Mouse (Mus musculus) midbrain, embryonic 10.5 days (tissue): ENCODE results near the gene 4933428G20Rik. TPM values are rescaled to one million over a fixed set of nuclear protein-coding genes. Genes with fewer than 3 reads are reported as not detected.
A peak's percentile ranks its signal among the peaks of the same experiment; 100 is the strongest.

ENCODE experiments used
- DNase-seq: peaks from one replicate; pipeline ENCODE4 v3.0.0-alpha.2; 2017; ENCODE audit warnings: low spot score
- H3K27ac ChIP-seq: fragments of 300-500 bp; sonication (generic); replicated peaks from 2 replicates; pipeline ENCODE4 v1.5.1; 2016; ENCODE audit warnings: mild to moderate bottlenecking
- H3K27me3 ChIP-seq: fragments of 300-500 bp; sonication (generic); 2 replicates; pipeline ENCODE4 v1.6.1; 2016; ENCODE audit warnings: low read depth, mild to moderate bottlenecking; ENCODE audit not compliant: poor library complexity, severe bottlenecking
- H3K36me3 ChIP-seq: fragments of 300-500 bp; sonication (generic); 2 replicates; pipeline ENCODE4 v1.6.1; 2016; ENCODE audit warnings: mild to moderate bottlenecking, moderate library complexity
- H3K4me1 ChIP-seq: fragments of 300-500 bp; sonication (generic); 2 replicates; pipeline ENCODE4 v1.6.1; 2016
- H3K4me3 ChIP-seq: fragments of 300-500 bp; sonication (generic); 2 replicates; pipeline ENCODE4 v1.5.1; 2016; ENCODE audit warnings: mild to moderate bottlenecking, moderate library complexity
- H3K9me3 ChIP-seq: fragments of 300-500 bp; sonication (generic); replicated peaks from 2 replicates; pipeline ENCODE4 v1.6.1; 2016; ENCODE audit warnings: mild to moderate bottlenecking
- WGBS: fragments of 180-500 bp; shearing (Covaris S2); methylation state at CpG from one replicate; pipeline ENCODE4 v1.1.7; 2016; 5-methylcytosine and 5-hydroxymethylcytosine counted together
- polyA plus RNA-seq: library from polyadenylated mRNA; unstranded; fragments of >200 nt; fragmentation: Nextera tagmentation; extraction: Ambion mirVana; gene quantifications from 2 replicates; pipeline ENCODE4 v1.2.1, GENCODE M21; 2016

4933428G20Rik gene
- polyA plus RNA-seq, 1 experiment from 2014 or later = 0.28 TPM

DNA sequence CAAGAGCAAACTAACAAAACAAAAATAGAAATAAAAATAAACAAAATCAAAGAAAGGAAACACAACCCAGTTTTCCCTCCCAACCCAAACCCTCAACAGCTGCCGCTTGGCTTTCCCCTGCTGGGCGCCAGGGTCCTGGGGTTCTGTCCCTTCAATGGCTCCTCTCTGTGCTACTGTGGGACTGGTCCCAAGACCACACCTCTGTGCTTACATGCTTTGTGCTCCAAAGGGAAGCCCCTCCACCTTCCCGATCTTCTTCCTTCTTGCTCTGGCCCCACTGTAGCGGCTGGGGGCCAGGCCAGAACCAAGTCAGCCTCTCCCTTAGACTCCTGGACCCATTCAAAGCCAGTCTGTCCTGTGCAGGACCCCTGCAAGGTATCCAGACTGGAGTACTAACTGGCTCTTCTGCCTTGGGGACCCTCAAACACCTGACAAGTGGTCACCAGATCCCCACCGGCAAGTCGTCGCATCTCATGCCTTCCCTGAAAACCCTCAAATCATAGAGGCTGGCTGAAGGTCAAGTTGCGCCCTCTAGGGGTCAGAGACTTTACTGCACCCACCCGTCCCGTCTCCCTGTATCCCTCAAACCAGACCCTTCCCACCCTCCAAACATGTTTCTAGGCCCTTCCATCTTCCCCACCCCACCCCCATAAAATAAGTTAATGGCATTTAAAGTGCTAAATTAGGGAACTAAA, 11.0 kb upstream of the 4933428G20Rik start:
- Histone ChIP-seq H3K4me3 (peak overlapping the region; percentile 20; the same call in 1 of the 2 replicates), H3K27me3 (peaks cover 7% of the 10 kb centered on the region), H3K27ac (peak overlapping the region; percentile 67; the same call in 1 of the 2 replicates), H3K9me3 (no peaks in the 10 kb centered on the region), H3K4me1 (peaks cover 39% of the 10 kb centered on the region), H3K36me3 (peaks cover 19% of the 10 kb centered on the region)
- DNase-seq = peak; percentile 80
- 22% methylated on average over 10 of the region's 10 CpGs for WGBS

DNA sequence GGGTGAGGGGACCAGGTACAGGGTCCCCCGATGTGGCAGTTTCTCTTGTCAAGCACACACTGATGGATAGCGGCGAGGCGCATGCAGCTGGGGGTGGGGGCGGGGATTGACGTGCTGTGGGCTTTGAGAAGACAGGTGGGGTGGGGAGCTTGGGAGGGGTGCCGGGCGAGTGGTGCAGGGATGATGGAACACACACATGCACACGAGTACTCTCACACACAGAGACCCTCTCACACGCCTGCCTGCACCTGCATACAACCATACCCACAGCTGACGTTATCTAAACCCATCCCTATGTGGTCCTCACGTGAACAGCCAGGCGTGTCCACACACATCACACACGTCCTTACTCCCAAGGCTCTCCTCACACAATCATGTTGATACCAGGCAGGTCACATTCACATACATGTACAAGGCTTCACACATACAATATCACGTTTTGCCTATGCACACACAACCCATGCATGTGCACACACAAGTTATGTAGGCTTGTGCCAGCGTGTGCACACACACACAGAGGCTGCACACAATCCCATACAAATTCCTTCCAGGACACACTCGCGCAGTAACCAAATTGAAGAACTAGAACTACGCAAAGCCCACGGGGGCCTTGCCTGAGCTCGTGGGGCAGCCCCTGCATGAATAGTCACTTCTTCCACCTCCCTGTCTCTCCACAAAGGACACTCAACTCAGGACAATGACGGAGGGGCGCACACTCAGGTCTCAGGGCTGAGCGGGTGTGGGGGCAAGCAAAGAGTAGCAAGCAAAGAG, 9.8 kb upstream of the 4933428G20Rik start:
- peaks cover 7% of the 10 kb centered on the region for H3K27me3 ChIP-seq
- H3K36me3 ChIP-seq = peaks cover 7% of the 10 kb centered on the region
- H3K4me3 ChIP-seq = no peak overlapping the region
- no peak for DNase-seq
- H3K27ac ChIP-seq = peak overlapping the region; percentile 53; the same call in 1 of the 2 replicates
- H3K9me3 ChIP-seq = no peaks in the 10 kb centered on the region
- 64% methylated on average over 24 of the region's 24 CpGs for WGBS
- H3K4me1 ChIP-seq = peaks cover 39% of the 10 kb centered on the region

DNA sequence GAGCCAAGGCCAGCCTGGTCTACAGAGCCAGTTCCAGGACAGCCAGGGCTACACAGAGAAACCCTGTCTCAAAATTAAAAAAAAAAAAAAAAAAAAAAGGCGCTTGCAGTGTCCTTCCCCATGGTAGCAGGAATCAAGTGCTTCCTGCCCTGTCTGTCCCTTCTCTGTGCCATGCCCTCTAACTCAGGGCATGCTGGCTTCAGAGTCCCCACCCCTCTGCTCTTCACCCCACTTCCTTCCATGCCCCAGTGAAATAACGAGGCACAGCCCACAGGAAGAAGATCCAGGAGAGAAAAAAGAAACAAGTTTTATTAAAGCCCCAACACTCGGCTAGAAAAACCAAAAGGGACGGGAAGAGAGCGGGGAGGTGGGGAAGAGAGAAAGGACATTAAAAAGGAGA, 8.9 kb upstream of the 4933428G20Rik start:
- 71% methylated on average over 5 of the region's 5 CpGs for WGBS
- H3K9me3 ChIP-seq = no peaks in the 10 kb centered on the region
- H3K4me3 ChIP-seq = no peak overlapping the region
- peaks cover 12% of the 10 kb centered on the region for H3K27me3 ChIP-seq
- H3K4me1 ChIP-seq = peaks cover 39% of the 10 kb centered on the region
- no peaks in the 10 kb centered on the region for H3K36me3 ChIP-seq
- no peak overlapping the region for H3K27ac ChIP-seq
- no peak for DNase-seq

DNA sequence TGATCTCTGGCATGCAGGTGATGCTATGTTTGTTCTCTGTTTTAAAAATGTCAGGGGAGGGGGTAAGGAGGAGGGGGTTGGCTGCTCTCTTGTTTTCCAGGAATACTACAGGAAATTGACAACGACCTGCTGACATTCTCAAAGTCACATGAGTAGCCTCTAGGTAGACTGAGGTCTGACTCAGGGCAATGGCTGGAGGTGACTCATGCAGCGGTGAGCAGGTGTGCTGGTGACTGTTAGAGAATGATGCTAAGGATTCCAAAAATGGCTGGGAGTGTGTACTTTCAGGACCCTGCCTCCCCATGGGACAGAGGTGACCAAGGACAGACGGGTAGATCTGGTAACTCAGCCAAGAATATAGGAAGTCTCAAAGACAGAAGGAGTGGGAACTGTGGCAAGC, 8.1 kb upstream of the 4933428G20Rik start:
- no peak for DNase-seq
- H3K36me3 ChIP-seq = no peaks in the 10 kb centered on the region
- H3K9me3 ChIP-seq = no peaks in the 10 kb centered on the region
- 83% methylated on average over 3 of the region's 3 CpGs for WGBS
- H3K27ac ChIP-seq = no peak overlapping the region
- peaks cover 36% of the 10 kb centered on the region for H3K4me1 ChIP-seq
- H3K27me3 ChIP-seq = peaks cover 16% of the 10 kb centered on the region
- H3K4me3 ChIP-seq = no peak overlapping the region

DNA sequence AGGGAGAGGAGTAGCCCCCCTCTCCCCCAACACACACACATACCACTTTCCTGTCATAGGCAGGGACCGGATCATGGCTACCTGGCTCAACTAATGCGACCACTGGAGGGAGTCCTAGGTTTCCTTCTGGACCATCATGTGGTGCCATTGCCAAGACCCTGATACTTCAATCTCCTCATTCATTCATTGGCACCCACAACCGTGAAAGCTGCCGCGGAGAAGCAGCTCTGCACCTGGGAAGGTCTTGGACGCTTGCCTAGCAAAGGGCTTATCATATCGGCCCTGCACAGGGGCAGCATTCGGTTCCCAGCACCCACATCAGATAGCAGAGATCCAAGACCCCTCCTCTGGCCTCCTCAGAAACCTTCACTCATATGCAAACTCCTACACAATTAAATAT, 6.2 kb upstream of the 4933428G20Rik start:
- no peaks in the 10 kb centered on the region for H3K9me3 ChIP-seq
- peaks cover 35% of the 10 kb centered on the region for H3K27me3 ChIP-seq
- 59% methylated on average over 8 of the region's 8 CpGs for WGBS
- H3K4me3 ChIP-seq = no peak overlapping the region
- no peak for DNase-seq
- H3K27ac ChIP-seq = no peak overlapping the region
- H3K4me1 ChIP-seq = peaks cover 29% of the 10 kb centered on the region
- H3K36me3 ChIP-seq = no peaks in the 10 kb centered on the region

DNA sequence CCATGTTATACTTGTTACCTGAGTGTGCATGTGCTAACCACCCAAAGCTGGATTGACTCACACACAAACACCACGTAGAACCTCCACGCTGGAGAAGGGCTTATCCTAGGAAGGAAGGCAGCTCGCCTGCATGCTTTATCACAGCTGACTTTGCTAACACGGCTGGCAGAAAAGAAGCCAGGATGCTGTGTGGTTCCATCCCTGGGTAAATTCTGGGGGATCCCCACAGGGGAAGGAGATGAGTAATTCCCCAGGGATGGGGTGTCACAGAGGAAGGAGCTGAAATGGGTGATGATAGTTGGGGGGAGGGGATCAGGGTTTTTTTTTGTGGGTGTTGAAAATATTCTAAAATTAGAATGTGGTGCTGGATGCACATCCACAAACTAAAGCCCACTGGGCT, 5.6 kb upstream of the 4933428G20Rik start:
- no peak overlapping the region for H3K27ac ChIP-seq
- peaks cover 40% of the 10 kb centered on the region for H3K27me3 ChIP-seq
- peaks cover 29% of the 10 kb centered on the region for H3K4me1 ChIP-seq
- DNase-seq = no peak
- no peaks in the 10 kb centered on the region for H3K36me3 ChIP-seq
- H3K4me3 ChIP-seq = no peak overlapping the region
- no peaks in the 10 kb centered on the region for H3K9me3 ChIP-seq
- WGBS = 78% methylated on average over 4 of the region's 4 CpGs

DNA sequence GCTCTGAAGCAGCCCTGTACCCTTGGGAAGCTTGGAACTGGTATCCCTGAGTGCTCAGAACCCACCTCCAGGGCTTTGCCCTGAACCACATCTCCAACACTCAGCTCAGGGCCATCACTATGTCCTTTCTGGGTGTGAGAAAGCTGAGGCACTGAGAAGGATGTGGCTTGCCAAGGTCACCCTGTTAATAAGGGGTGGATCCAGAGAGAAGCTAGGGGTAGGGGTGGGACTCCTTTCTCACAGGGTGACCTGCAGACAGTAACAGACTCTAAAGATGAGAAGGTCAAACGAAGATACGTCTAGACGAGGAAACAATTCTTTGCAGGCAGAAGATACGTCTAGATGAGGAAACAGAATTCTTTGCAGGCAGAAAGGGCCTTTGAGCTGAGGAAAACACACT, 2.7 kb upstream of the 4933428G20Rik start:
- 84% methylated on average over 4 of the region's 4 CpGs for WGBS
- no peaks in the 10 kb centered on the region for H3K9me3 ChIP-seq
- H3K27me3 ChIP-seq = peaks cover 62% of the 10 kb centered on the region
- H3K4me1 ChIP-seq = peaks cover 32% of the 10 kb centered on the region
- DNase-seq = no peak
- peaks cover 3% of the 10 kb centered on the region; the same call in 1 of the 2 replicates for H3K36me3 ChIP-seq
- H3K27ac ChIP-seq = no peak overlapping the region
- no peak overlapping the region for H3K4me3 ChIP-seq

DNA sequence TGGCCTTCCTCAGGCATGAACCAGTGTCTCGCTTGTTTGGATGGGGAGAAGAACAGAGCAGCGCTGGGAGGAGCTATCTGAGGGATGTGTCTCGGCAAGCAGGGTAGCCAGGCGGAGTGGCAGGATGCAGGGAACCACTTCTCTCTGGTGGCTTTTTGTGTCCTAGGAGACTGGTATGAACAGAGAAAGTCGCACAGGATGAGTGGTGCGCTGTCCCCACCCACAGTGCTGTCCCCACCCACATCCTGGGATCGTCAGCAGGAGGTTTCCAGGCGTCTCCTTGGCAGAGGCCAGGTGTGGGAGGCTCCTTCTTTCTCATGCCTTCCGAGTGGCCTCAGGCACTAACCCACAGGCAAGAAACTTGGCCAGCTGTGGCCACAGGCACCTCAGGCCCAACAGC, 2.2 kb upstream of the 4933428G20Rik start:
- peaks cover 67% of the 10 kb centered on the region for H3K27me3 ChIP-seq

DNA sequence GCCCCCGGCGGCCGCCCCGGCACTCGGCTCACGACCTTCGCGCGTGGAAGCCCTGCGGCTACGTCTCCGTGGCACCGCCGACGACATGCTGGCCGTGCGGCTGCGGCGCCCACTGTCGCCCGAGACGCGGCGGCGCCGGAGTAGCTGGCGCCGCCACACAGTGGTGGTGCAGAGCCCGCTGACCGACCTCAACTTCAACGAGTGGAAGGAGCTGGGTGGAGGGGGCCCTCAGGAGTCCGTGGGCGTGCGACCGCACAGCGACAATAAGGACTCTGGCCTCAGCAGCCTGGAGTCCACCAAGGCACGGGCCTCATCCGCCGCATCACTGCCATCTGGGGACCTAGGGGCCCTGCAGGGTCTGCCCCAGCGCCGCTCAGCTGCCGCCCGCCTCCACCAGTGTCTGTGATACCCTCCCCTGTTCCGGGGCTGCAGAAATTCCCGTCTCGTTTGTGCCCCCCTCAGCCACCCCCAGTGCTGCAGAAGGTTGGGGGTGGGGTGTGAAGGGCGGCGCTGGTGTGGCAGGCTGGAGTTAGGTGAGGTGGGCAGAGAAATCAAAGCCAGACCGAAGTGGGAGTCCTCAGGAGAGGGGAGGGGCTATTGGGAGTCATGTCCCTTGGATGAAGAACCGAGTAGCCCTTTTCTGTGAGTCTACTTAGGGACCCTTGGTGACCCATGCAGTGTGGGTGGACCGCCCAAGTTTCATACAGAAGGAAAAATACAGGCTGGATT, 744 bp upstream of the 4933428G20Rik start:
- Histone ChIP-seq H3K9me3 (no peaks in the 10 kb centered on the region), H3K4me3 (peak overlapping the region; percentile 58), H3K36me3 (peaks cover 3% of the 10 kb centered on the region; the same call in 1 of the 2 replicates), H3K27ac (peak overlapping the region; percentile 65), H3K4me1 (peaks cover 32% of the 10 kb centered on the region), H3K27me3 (peaks cover 77% of the 10 kb centered on the region)
- DNase-seq = no peak
- WGBS = 12% methylated on average over 51 of the region's 51 CpGs

More for the DNA sequence above, 2.2 kb upstream of the 4933428G20Rik start:
- H3K9me3 ChIP-seq = no peaks in the 10 kb centered on the region
- H3K4me1 ChIP-seq = peaks cover 32% of the 10 kb centered on the region
- DNase-seq = no peak
- WGBS = 42% methylated on average over 9 of the region's 9 CpGs
- H3K27ac ChIP-seq = no peak overlapping the region
- H3K36me3 ChIP-seq = peaks cover 3% of the 10 kb centered on the region; the same call in 1 of the 2 replicates
- H3K4me3 ChIP-seq = no peak overlapping the region

DNA sequence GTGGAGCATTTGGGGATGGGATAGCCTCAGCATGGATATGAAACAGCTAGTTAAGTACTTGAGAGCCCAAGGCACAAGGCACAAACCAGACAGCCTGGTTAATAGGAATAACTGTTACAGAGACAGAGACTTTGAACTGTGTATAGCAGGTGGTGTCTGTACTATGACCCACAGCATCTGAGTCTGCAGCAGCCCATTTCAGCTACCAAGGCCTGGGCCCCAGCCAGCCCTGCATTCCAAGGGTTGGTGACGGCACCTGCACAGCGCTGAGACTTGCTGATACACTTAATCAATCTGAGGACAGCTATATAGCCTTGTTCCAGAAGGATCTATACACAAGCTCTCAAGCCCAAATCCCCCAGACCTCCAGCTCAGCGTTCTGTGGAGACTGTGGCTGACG, 2.6 kb downstream of the 4933428G20Rik start:
- peaks cover 6% of the 10 kb centered on the region for H3K36me3 ChIP-seq
- no peak for DNase-seq
- H3K9me3 ChIP-seq = no peaks in the 10 kb centered on the region
- no peak overlapping the region for H3K27ac ChIP-seq
- H3K27me3 ChIP-seq = peaks cover 64% of the 10 kb centered on the region
- no peak overlapping the region for H3K4me3 ChIP-seq
- peaks cover 30% of the 10 kb centered on the region for H3K4me1 ChIP-seq
- WGBS = 89% methylated on average over 4 of the region's 4 CpGs

DNA sequence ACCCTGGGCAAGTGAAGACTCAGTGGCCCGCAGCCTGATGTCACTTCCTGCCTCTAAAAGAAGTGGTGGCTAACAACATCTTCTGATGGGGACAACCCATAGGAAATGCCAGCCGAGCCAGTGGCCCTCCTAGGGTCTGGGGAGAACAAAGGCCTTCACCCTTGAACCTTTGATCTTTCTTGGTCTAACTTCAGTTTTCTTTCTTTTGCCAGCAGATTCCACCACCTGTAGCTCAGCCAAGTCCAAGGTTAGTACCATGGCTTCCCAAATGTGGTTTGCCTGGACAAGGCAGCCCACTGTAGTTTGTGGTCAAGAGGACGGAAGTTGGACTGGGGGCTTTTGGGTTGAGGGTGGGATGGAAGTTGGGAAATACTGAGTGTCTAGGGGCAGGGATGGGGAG, 7.3 kb downstream of the 4933428G20Rik start:
- H3K27me3 ChIP-seq = peaks cover 40% of the 10 kb centered on the region
- H3K36me3 ChIP-seq = peaks cover 5% of the 10 kb centered on the region; the same call in 1 of the 2 replicates
- WGBS = 80% methylated on average over 3 of the region's 3 CpGs
- H3K9me3 ChIP-seq = no peaks in the 10 kb centered on the region
- H3K4me1 ChIP-seq = peaks cover 13% of the 10 kb centered on the region
- no peak for DNase-seq
- no peak overlapping the region for H3K27ac ChIP-seq
- H3K4me3 ChIP-seq = no peak overlapping the region

DNA sequence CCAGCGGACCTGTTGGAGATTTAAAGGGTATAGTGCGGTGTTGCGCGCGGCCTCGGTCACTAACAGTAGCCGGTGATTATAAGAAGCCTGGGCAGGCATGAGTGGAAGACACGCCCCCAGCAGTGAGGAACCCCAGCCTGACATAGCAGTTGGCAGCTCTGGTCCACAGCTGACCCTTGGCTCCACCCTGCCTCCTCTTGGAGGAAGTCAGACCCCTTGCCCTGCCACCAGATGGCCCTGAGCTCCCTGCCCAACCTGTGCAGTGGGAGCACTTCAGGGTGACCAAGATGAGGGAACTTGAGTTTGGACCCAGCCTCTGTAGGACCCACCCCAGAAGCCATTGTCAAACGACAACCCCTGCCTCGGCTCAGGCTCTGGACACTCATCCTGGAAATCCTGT, 8.5 kb downstream of the 4933428G20Rik start:
- no peak overlapping the region for H3K4me3 ChIP-seq
- no peaks in the 10 kb centered on the region for H3K9me3 ChIP-seq
- H3K27me3 ChIP-seq = peaks cover 29% of the 10 kb centered on the region
- no peak overlapping the region for H3K27ac ChIP-seq
- DNase-seq = no peak
- peaks cover 5% of the 10 kb centered on the region; the same call in 1 of the 2 replicates for H3K36me3 ChIP-seq
- 76% methylated on average over 10 of the region's 10 CpGs for WGBS
- peaks cover 13% of the 10 kb centered on the region for H3K4me1 ChIP-seq
